Mouse (Mus musculus) layer of hippocampus, adult 9-10 months (tissue): ENCODE measurements around the gene Galc.
A peak's percentile ranks its signal among the peaks of the same experiment; 100 is the strongest.
"Not testable (repeated sequence)": the region's sequence is repeated elsewhere in the genome, so short reads cannot be mapped to it uniquely, and the experiment has no call there.

Experiments used
- DNase-seq: peaks from one replicate; pipeline ENCODE4 v3.0.0; 2022; ENCODE audit warnings: low spot score

Galc gene

GRCm38 (mm10) chr12:98252417-98252816, 6.8 kb downstream of the Galc start:
- no peak for DNase-seq

DNA sequence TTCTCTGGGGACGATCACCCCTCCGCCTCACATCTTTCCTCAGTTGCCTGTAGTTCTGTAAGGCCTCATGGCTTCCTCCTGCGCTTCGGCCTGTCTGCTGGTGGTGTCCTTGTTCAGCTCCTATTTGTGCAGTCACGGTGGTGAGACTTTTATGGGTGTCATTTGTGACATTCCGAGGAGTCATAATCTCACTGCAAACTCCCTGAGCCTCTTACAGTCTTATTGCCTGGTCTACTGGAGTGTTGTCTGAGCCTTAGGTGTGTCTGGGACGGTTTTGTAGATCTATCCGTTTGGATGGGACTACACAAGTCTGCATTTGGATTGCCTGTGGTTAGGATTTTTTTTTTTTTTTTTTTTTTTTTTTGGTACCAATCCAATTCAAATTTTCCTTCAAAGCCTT, 8.9 kb downstream of the Galc start:
- DNase-seq = no peak

DNA sequence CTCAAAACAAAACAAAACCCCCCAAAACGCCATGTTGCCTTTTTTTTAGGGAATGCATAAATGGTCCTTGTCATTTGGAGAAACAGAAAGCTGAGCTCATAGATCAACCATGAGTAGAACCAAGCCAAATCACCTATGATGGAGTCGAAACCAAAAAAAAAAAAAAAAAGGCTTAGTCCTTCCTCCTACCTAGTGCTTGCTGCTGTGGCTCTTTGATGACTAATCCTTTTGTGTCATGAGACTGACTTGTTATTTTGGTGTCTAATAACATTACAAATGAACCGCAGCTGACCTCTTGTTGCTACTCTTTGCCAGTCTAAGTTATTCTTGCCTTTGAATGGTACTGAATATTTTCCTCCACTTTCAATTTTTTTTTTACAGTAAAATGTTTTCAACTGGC, 9.6 kb downstream of the Galc start:
- DNase-seq = no peak

DNA sequence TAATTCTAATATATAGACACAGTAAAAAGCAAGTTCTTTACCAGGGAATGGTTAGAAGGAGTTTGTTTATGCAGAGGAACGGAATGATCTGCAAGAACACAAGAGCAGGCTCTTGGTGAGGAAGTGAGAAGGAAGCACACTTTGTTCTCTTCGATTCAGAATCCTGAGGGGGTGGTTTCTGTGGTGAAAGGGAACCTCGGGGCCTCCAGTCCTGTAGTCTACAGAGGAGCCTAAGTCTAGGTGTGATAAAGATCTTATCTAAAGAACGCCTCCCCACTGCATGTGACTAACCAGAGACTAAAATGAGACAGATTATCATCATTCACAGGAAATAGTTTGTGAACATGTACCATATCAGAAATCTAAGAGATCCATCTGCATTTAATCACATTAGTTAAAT, 12.4 kb downstream of the Galc start:
- no peak for DNase-seq

DNA sequence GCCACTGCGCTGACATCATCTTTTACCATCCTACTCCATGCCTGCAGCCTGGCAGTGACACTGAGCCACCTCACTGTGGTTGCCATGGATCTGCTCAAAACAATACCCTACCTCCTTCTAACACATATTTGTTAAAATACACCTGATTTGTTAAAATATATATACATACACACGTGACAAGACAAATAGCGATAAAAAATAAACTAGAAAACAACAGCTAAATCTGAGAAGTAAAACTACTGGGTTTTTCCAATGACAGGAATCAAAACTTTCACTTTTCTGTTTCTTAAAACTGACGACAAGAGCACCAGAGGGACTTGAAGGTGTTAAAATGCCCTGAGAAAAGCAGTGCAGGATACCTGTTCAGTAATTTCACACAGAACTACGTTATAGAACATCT, 14.4 kb downstream of the Galc start:
- no peak for DNase-seq

- no peak for DNase-seq
Measured at GRCm38 (mm10) chr12:98244161-98244560, 15.1 kb downstream of the Galc start.

DNA sequence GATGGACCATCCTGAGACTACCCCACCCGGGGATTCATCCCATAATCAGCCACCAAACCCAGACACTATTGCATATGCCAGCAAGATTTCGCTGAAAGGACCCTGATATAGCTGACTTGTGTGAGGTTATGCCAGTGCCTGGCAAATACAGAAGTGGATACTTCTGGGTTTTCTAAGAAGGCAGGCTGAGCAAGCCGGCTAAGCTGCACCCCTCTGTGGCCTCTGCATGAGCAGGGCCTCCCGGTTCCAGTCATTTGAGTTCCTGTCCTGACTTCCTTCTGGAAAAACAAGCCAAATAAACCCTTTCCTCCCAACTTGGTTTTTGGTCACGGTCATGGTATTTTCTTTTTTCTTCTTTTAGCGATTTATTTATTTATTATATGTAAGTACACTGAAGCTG, 20.8 kb downstream of the Galc start:
- not testable (repeated sequence) for DNase-seq

GRCm38 (mm10) chr12:98227037-98227436, 32.2 kb downstream of the Galc start:
- DNase-seq = no peak

DNA sequence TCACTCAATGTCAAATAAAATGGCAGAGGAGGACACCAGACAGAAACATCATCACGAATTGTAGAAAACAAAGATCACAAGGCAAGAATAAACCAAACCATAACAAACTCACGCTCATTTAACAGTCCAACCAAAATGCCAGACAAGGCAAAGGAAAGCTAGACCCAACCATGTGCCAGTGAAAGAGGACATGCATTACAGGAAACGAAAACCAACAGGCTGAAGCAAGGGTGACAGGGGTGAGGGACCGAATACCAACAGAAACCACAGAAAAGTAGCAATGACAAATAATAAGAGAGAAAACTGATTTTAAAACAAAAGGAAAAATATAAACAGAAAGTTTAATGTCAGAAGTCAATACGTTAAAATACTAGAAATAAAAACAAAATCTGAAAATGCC, 36.0 kb downstream of the Galc start:
- no peak for DNase-seq

DNA sequence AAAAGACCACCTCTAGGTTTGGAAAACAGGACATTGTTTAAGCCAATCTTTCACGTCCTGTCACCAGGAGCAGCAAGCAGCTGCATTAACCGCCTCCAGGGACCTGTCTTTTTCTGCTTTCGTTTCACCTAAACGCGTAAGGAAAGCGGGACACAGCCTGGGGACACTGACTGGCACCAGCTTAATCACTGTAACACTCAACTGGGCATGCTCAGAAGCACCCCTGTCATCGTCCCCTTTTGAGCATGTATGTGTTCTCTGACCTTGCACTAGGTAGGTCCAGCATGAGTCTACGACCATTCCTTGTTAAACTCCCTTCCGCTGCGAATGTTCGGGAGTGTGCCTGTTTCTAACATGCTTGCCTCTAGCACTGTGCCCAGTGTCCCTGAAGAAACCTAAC, 42.8 kb downstream of the Galc start:
- DNase-seq = no peak

GRCm38 (mm10) chr12:98215512-98215911, 43.7 kb downstream of the Galc start:
- no peak for DNase-seq

DNA sequence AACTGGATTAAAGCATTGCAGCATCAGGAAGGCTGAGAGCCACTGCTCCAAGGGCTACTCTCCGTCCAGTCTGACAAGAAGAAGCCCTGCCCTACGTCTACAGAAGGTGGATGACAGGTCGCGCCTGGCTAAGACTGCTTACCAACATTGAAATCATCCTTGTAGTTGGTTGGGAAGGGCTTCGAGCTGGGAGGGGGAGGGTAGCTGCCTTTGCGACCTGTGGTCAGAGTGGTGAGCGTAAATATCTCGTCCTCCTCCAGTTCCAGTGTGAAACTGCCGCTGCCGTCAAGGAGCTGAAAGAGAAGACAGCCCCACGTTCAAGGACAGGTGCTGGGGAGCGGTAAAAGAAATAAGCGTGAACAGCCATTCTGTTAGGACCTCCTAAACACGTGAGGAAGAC, 45.1 kb downstream of the Galc start:
- DNase-seq = no peak

- DNase-seq = no peak
Measured at GRCm38 (mm10) chr12:98213791-98214190, 45.5 kb downstream of the Galc start.

DNA sequence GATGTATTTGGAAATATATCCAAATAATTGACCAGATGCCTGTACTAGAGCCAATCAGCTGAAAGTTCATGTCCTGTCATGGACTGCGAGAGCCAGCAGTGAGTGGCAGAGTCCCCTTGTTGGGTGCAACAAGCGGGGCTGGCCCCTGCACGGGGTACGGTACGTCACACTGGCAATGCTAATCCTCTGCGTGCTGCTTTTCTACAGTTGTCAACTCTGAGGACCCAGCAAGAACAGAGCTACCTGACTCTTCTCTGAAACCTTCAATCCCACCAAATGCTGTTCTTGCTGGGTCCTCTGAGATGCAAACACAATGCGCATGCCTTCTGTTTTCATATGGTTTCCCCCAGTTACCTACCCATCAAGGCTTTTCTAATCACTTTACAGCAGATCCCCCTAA, 45.9 kb downstream of the Galc start:
- DNase-seq = no peak

GRCm38 (mm10) chr12:98212457-98213175, 46.6 kb downstream of the Galc start:
- DNase-seq = no peak

DNA sequence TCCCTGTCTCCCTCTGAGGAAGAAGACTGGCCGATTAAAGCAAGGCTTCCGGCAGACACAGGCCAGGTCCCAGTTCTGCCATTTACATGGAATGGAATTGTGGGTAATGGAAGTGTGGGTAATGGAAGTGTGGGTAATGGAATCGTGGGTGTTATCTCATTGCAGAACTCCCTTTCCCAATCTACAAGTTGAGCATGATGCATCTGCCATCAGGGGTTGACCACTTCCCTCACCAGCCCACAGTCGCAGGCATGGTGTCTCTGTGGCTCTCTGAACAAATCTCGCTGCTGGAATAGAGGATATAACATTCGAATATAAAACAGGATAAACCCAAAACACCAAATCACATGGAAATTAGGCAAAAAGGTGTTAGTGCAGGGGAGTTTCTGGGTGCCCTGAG, 48.8 kb downstream of the Galc start:
- DNase-seq = no peak

GRCm38 (mm10) chr12:98208104-98208503, 51.2 kb downstream of the Galc start:
- DNase-seq = no peak

DNA sequence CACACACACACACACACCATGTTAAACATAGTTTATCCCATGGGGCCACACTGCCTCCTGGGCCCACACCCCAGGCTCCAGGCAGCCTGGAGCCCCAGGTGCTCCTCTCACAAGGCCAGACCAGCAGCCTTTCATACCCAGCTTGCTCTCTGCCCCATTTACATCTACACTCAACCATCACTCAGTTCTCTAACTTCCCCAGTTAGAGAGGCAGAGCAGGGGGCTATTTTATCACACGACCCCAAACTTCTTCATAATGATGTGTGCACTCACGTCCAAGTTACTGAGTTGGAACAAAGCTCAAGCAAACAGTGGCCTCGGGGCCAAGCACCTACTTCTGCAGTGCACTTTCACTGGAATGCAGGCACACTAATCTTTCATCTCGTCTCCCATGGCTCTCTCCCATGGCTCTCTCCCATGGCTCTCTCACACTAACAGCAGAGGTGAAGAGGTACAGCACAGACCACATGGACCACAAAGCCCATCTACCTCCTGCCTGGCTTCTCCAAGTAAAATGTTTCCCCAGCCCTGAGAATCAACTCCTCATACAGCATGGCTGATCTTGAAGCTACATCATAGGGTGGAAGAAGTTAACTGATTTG, 53.7 kb downstream of the Galc start:
- no peak for DNase-seq

GRCm38 (mm10) chr12:98197401-98197800, 61.9 kb downstream of the Galc start:
- no peak for DNase-seq

DNA sequence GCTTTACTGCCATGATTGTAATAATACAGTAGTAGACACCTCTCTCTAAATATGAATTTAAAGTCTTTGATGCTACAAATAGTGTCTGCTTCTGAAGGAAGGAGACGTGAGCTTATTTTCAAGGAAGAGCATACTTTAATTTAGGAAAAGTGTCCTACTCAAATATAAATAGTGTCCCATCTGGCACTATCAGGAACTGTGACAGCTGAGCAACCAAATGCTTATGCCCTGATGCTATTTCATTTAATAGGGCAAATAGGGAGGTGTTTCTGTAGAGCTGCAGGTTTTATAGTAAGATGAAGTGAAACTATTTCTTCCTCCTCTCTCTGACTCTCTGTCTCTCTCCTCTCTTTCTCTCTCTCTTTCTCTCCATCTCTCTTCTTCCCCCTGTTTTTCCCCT, 69.1 kb downstream of the Galc start:
- DNase-seq = no peak

- no peak for DNase-seq
Measured at GRCm38 (mm10) chr12:98189096-98189495, 70.2 kb downstream of the Galc start.

DNA sequence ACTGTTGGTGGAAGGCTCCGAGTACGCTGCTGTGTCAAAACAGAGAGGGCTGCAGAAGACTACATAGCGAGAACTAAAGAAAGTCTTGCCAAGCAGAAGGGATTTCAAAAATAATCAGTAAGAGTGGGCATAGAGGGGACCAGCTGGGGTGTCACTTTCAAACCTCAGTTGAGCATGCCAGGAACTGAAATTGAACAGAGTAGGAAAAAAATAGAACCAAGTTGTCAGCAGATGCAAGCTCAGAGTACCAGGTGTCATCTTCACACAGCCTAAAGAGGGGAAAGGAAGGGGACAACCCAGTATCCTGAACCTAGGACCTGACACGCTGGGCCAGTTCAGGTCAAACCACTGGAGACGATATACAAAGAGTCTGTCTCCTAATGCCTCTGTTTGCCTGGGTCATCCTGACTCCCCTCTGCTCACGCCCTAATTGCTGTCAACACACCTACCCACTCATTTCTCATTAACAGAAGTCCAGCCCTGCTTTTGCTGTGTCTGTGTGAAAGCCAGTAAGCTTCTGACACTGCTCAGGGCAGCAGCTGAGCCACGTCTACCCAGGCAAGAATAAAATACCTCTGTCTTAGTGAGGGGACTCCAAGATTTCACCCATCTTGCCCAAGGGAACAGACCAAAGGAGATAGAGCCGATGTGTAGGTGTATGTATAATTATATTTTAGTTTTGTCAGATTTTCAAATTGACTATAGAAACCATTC, 71.9 kb downstream of the Galc start:
- DNase-seq = peak; percentile 26

DNA sequence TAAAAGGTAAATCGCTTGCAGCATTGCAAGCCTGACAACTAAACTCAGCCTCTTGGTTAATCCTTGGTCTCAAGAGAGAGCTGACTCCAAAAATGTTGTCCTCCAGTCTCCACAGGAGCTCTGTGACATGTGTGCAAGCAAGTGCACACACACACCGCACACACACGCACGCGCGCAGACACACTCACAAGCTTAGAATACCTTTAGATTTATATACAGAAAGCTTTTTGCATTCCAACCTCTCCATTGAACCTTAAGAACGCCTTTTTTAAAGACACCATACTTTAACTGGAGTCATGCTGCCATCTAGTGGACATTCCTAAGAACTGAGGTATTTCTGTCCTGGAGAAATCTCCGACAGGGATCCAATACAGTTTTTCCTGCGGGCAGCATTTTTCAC, 77.5 kb downstream of the Galc start:
- DNase-seq = peak; percentile 59

DNA sequence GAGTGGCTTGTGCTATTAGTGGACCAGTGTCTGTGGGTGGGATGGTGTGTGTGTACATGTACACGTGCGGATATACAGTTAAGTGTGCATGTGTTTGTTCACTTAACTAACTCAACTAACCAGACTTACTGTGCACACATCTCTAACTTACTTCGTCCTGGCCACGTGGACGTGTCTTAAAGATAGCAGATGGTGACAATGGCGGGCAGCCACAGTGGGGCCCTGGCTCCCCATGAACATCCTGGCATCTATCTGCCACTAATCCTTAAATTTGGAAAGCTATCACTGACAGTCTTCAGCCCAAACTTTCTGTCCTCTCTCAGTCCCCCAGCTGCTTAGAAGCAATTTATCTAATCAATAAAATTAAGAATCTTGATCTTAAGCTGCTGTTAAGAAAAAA, 78.5 kb downstream of the Galc start:
- DNase-seq = no peak
